10 mouse cellular contexts compared by ENCODE assay signal in the genomic region with DNA sequence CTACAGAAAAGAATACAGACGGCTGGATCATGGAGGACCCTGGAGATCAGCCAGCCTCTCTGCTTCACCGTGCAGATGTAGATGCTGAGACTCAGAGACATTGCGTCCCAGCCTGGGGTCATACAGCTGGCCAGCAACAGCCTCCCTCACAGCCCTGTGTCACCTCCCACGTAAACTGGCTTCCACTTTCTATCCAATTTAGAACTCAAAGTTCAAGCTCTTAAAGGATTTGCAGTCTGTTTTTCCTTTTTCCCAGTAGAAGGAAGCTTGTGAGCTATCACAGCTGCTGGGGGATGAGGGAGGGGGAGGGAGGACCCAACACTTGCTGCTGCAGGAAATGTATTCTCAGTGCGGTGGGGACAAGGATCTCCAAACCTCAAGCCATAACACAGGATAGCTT. TPM values are rescaled to one million over a fixed set of nuclear protein-coding genes. Genes with fewer than 3 reads are reported as not detected.
DNase-seq lines count a peak whose midpoint lies in the region; ATAC-seq and TF ChIP-seq lines count a peak whose summit lies in the region.
"Had no signal": no experiment of that assay in that cellular context is flagged by ENCODE, and none has a peak within 500 bp of the region (broad histone marks: within the 10 kb centered on the region; RNA-seq: fewer than 3 reads in every experiment).

No protein-coding gene starts in this region.

- H3K79me2 ChIP-seq in liver, adult 2 months (ENCODE audit: control insufficient read depth, insufficient read depth, low read length), result no peaks in the 10 kb centered on the region

- H3K4me1 ChIP-seq in liver, adult 2 months (ENCODE audit: control insufficient read depth, insufficient read depth, low read length), result no peaks in the 10 kb centered on the region
- H3K4me1 ChIP-seq in liver, postnatal 0 days (ENCODE audit: insufficient read depth), result no peaks in the 10 kb centered on the region
- 0 out of 2 replicates have a peak, but pooled peaks cover 3% of the 10 kb centered on the region for H3K4me1 ChIP-seq in limb, embryonic 10.5 days
- H3K4me1 ChIP-seq in testis, adult 2 months (ENCODE audit: control insufficient read depth, insufficient read depth, low read length), result no peaks in the 10 kb centered on the region
- no peaks in the 10 kb centered on the region for H3K4me1 ChIP-seq in forebrain, embryonic 14.5 days (ENCODE audit: control insufficient read depth, insufficient read depth, low read length)

- no peak for ATAC-seq in liver, postnatal 0 days
- no peak for ATAC-seq in forebrain, embryonic 14.5 days

- 75% methylated on average over 5 of the region's 5 CpGs for WGBS in liver, adult 2 months
- 52% methylated on average over 5 of the region's 5 CpGs for WGBS in liver, postnatal 0 days (ENCODE audit: insufficient replicate concordance)
- WGBS in limb, embryonic 10.5 days, result 75% methylated on average over 5 of the region's 5 CpGs
- 81% methylated on average over 5 of the region's 5 CpGs for WGBS in forebrain, embryonic 14.5 days

- H3K4me3 ChIP-seq in liver, adult 2 months (ENCODE audit: insufficient read depth, low read depth, low read length), result no peak overlapping the region
- no peak overlapping the region for H3K4me3 ChIP-seq in liver, postnatal 0 days (ENCODE audit: low read depth, low read length)
- no peak overlapping the region for H3K4me3 ChIP-seq in limb, embryonic 10.5 days
- H3K4me3 ChIP-seq in testis, adult 2 months (ENCODE audit: control insufficient read depth, low read depth, low read length), result no peak overlapping the region
- no peak overlapping the region for H3K4me3 ChIP-seq in forebrain, embryonic 14.5 days (ENCODE audit: low read depth, low read length)
- H3K4me3 ChIP-seq: embryonic facial prominence, embryonic 12.5 days had no signal

- intact Hi-C loops in heart, postnatal 25 days (cut with DNase I), result no loop called here

- TF ChIP-seq EP300 in liver, postnatal 0 days (IDR thresholded peaks at IDR 0.05; ENCODE audit: low read depth), result no peak

- TF ChIP-seq CTCF in liver, adult 2 months (IDR thresholded peaks at IDR 0.05; ENCODE audit: low read depth, low read length), result no peak
- no peak for TF ChIP-seq CTCF in liver, postnatal 0 days (IDR thresholded peaks at IDR 0.05; ENCODE audit: low read depth)
- no peak for TF ChIP-seq CTCF in testis, adult 2 months (IDR thresholded peaks at IDR 0.05; ENCODE audit: control insufficient read depth, insufficient read depth, insufficient replicate concordance, low read depth, low read length)

- no peak overlapping the region for H3K9ac ChIP-seq in liver, adult 2 months (ENCODE audit: low read depth, low read length)
- H3K9ac ChIP-seq in liver, postnatal 0 days (replicated peaks), result no peak overlapping the region
- H3K9ac ChIP-seq in forebrain, embryonic 14.5 days (ENCODE audit: low read length), result no peak overlapping the region
- H3K9ac ChIP-seq: embryonic facial prominence, embryonic 12.5 days had no signal

- H3K27ac ChIP-seq in liver, adult 2 months (replicated peaks; ENCODE audit: insufficient read depth, low read depth, low read length), result no peak overlapping the region
- no peak overlapping the region for H3K27ac ChIP-seq in liver, postnatal 0 days (ENCODE audit: low read depth)
- H3K27ac ChIP-seq in limb, embryonic 10.5 days, result no peak overlapping the region
- H3K27ac ChIP-seq in testis, adult 2 months (ENCODE audit: control insufficient read depth, insufficient read depth, low read depth, low read length), result 0 out of 2 replicates have a peak overlapping the region, but pooled peaks have one; percentile 21
- no peak overlapping the region for H3K27ac ChIP-seq in forebrain, embryonic 14.5 days (ENCODE audit: low read depth, low read length)
- H3K27ac ChIP-seq: embryonic facial prominence, embryonic 12.5 days had no signal

- H3K4me2 ChIP-seq in liver, postnatal 0 days (ENCODE audit: low read depth, low read length), result no peak overlapping the region
- no peak overlapping the region for H3K4me2 ChIP-seq in forebrain, embryonic 14.5 days (ENCODE audit: low read length)
- H3K4me2 ChIP-seq: embryonic facial prominence, embryonic 12.5 days had no signal

- H3K27me3 ChIP-seq in liver, adult 2 months (ENCODE audit: control insufficient read depth, insufficient read depth, low read length), result no peaks in the 10 kb centered on the region
- no peaks in the 10 kb centered on the region for H3K27me3 ChIP-seq in liver, postnatal 0 days (ENCODE audit: insufficient read depth, low read length)
- no peaks in the 10 kb centered on the region for H3K27me3 ChIP-seq in limb, embryonic 10.5 days (ENCODE audit: low read depth, poor library complexity, severe bottlenecking)
- no peaks in the 10 kb centered on the region for H3K27me3 ChIP-seq in testis, adult 2 months (ENCODE audit: control insufficient read depth, insufficient read depth, low read length)
- H3K27me3 ChIP-seq in forebrain, embryonic 14.5 days (replicated peaks; ENCODE audit: control insufficient read depth, insufficient read depth, low read length), result no peaks in the 10 kb centered on the region
- H3K27me3 ChIP-seq: embryonic facial prominence, embryonic 12.5 days had no signal

- H3K9me3 ChIP-seq in liver, postnatal 0 days (ENCODE audit: low read length), result no peaks in the 10 kb centered on the region
- no peaks in the 10 kb centered on the region for H3K9me3 ChIP-seq in limb, embryonic 10.5 days (replicated peaks)
- no peaks in the 10 kb centered on the region for H3K9me3 ChIP-seq in forebrain, embryonic 14.5 days (replicated peaks; ENCODE audit: control insufficient read depth, low read length)
- H3K9me3 ChIP-seq: embryonic facial prominence, embryonic 12.5 days had no signal

- DNase-seq in liver, adult 2 months (ENCODE audit: extremely low read depth, low read depth, low spot score), result peak; percentile 26
- DNase-seq in liver, postnatal 0 days, result no peak
- peak; percentile 54 for DNase-seq in heart, postnatal 25 days (ENCODE audit: low spot score)
- DNase-seq in limb, embryonic 10.5 days (ENCODE audit: low spot score), result peak; percentile 23
- DNase-seq in forebrain, embryonic 14.5 days (ENCODE audit: low spot score), result no peak
- no peak for DNase-seq in frontal cortex, postnatal 36 days (ENCODE audit: low spot score in 2 of 2)

- H3K36me3 ChIP-seq in liver, adult 2 months (ENCODE audit: control insufficient read depth, insufficient read depth, low read length), result no peaks in the 10 kb centered on the region
- no peaks in the 10 kb centered on the region for H3K36me3 ChIP-seq in liver, postnatal 0 days (replicated peaks; ENCODE audit: insufficient read depth, low read length)
- no peaks in the 10 kb centered on the region for H3K36me3 ChIP-seq in limb, embryonic 10.5 days
- H3K36me3 ChIP-seq in testis, adult 2 months (ENCODE audit: control insufficient read depth, insufficient read depth, low read length), result no peaks in the 10 kb centered on the region
- H3K36me3 ChIP-seq in forebrain, embryonic 14.5 days (ENCODE audit: control insufficient read depth, insufficient read depth, low read length), result no peaks in the 10 kb centered on the region
- H3K36me3 ChIP-seq: embryonic facial prominence, embryonic 12.5 days had no signal

- TF ChIP-seq POLR2A in liver, adult 2 months (IDR thresholded peaks at IDR 0.05; ENCODE audit: extremely low read depth, insufficient read depth, low read length), result no peak
- no peak for TF ChIP-seq POLR2A in testis, adult 2 months (IDR thresholded peaks at IDR 0.05; ENCODE audit: control insufficient read depth, low read depth, low read length)

RNA-seq across cellular contexts. Expression of a gene that starts 59.4 kb away (rescaled TPM):
- not detected in 2 replicates for total RNA-seq in liver, adult 2 months (2014; rRNA removed)
- not detected in 2 replicates for polyA plus RNA-seq in liver, adult 2 months (2012; rRNA removed)
- not detected in 2 replicates for polyA plus RNA-seq in liver, postnatal 0 days (2015; fragmentation: Nextera tagmentation; extraction: Ambion mirVana)
- total RNA-seq in heart, postnatal 25 days (2021), result not detected
- not detected in 2 replicates for polyA plus RNA-seq in limb, embryonic 10.5 days (2016; fragmentation: Nextera tagmentation; extraction: Ambion mirVana)
- 87.4 and 95.3 TPM in 2 replicates for polyA plus RNA-seq in testis, adult 2 months (2012; rRNA removed)
- polyA plus RNA-seq in forebrain, embryonic 14.5 days (2014; fragmentation: Nextera tagmentation; extraction: Ambion mirVana), result not detected in 2 replicates
- polyA plus RNA-seq: brain, embryonic 14.5 days; embryonic facial prominence, embryonic 12.5 days; small intestine, adult 2 months had no signal

Comparison
In these comparisons a context has a peak if more than half of its experiments do, and no peak if none do; other contexts are left out.
1. DNase-seq: peak in liver, adult 2 months (single experiment), heart, postnatal 25 days (single experiment) and limb, embryonic 10.5 days (single experiment); none in liver, postnatal 0 days (single experiment), forebrain, embryonic 14.5 days (single experiment) and frontal cortex, postnatal 36 days (0 of 2).
2. RNA of a gene that starts 59.4 kb away (polyA plus RNA-seq): 87.4 to 95.3 TPM in testis, adult 2 months; not detected in liver, adult 2 months, not detected in liver, postnatal 0 days, not detected in limb, embryonic 10.5 days and not detected in forebrain, embryonic 14.5 days; every median in the first group is over 10 times any median in the second.